Mouse (Mus musculus) hindbrain, embryonic 10.5 days (tissue): Measurements from ENCODE around the gene Nox4. TPM values are rescaled to one million over a fixed set of nuclear protein-coding genes. Genes with fewer than 3 reads are reported as not detected.

ENCODE experiments used
- DNase-seq: peaks from one replicate; pipeline ENCODE4 v3.0.0-alpha.2; 2017; ENCODE audit warnings: low spot score
- H3K27ac ChIP-seq: fragments of 300-500 bp; sonication (generic); 2 replicates; pipeline ENCODE4 v1.5.1; 2016; ENCODE audit warnings: mild to moderate bottlenecking, moderate library complexity
- H3K27me3 ChIP-seq: fragments of 300-500 bp; sonication (generic); 2 replicates; pipeline ENCODE4 v1.6.1; 2016; ENCODE audit warnings: mild to moderate bottlenecking; ENCODE audit not compliant: poor library complexity, insufficient read depth, severe bottlenecking
- H3K36me3 ChIP-seq: fragments of 300-500 bp; sonication (generic); 2 replicates; pipeline ENCODE4 v1.6.1; 2016; ENCODE audit warnings: mild to moderate bottlenecking, moderate library complexity
- H3K4me1 ChIP-seq: fragments of 300-500 bp; sonication (generic); replicated peaks from 2 replicates; pipeline ENCODE4 v1.6.1; 2016; ENCODE audit warnings: mild to moderate bottlenecking
- H3K4me3 ChIP-seq: fragments of 300-500 bp; sonication (generic); 2 replicates; pipeline ENCODE4 v1.5.1; 2016; ENCODE audit warnings: mild to moderate bottlenecking, moderate library complexity
- H3K9me3 ChIP-seq: fragments of 300-500 bp; sonication (generic); 2 replicates; pipeline ENCODE4 v1.6.1; 2016; ENCODE audit warnings: mild to moderate bottlenecking, moderate library complexity
- WGBS: fragments of 180-500 bp; shearing (Covaris S2); methylation state at CpG from one replicate; pipeline ENCODE4 v1.1.7; 2016; 5-methylcytosine and 5-hydroxymethylcytosine counted together
- polyA plus RNA-seq: library from polyadenylated mRNA; unstranded; fragments of >200 nt; fragmentation: Nextera tagmentation; extraction: Ambion mirVana; gene quantifications from 2 replicates; pipeline ENCODE4 v1.2.1, GENCODE M21; 2016

Gene Nox4
- 3.0 and 3.9 TPM in 2 replicates for polyA plus RNA-seq

DNA sequence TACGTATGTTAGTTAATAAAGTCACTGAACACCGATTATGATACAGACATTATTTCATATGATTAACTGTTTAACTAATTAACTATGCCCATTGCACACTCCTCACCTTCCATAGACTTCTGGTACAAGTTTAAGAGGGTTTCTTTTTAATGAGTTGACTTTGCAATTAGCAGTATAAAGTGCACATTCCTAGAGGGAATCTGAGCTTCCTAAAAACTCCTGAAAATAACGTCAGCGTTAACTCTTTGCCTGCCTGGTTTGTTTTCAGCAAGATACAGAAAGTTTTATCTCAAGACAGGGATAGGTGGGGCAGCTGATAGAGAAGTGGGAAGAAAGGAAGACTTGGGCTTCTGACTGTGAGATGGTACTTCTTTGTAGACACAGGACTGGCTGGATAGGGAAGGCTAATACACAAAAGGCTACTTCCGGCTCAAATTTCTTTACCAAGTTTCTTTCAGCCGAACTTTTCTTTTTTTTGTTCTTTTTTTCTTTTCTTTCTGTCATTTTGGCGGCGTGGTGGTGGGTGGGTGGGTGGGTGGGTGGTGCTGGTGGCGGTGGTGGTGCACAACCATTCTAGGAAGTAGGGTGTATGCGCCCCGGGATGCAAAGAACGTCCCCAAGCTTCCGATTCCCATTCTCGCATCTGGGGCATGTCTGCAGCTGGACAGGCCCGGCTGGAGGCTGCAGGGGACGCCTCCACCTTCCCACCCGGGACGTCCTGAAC is at the start of gene Nox4:
Nox4 (plus strand) TSS at position 241 of the 724 bp plus-strand sequence.
- WGBS, result 12% methylated on average over 18 of the region's 18 CpGs
- no peak for DNase-seq
- peaks cover 9% of the 10 kb centered on the region for H3K4me1 ChIP-seq
- H3K4me3 ChIP-seq, result peak within 1 kb of the TSS; percentile 64
- no peaks in the 10 kb centered on the region for H3K36me3 ChIP-seq
- H3K9me3 ChIP-seq, result no peaks in the 10 kb centered on the region
- H3K27me3 ChIP-seq, result no peaks in the 10 kb centered on the region
- peak within 1 kb of the TSS; percentile 97 for H3K27ac ChIP-seq

DNA sequence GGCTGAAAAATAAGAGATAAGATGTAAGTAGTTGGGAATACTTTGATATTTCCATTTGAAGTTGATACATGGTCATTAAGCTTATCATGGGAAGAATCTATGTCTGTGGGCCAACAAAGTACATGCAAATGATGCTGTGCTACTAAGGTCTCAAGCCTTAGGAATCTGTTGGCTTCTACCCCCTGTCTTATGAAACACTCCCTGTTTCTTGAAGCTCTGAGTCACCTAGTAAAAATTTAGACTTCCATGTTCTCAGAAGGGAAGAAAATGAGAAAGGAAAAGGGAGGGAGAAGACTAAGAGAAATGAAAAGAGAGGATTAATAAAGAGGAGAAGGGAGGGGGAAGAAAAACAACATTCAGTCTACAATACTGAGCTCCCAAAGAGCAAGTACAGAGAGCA is 41.1 kb upstream of the Nox4 start:
- no peak for DNase-seq
- Histone ChIP-seq H3K4me1 (no peaks in the 10 kb centered on the region), H3K36me3 (no peaks in the 10 kb centered on the region), H3K9me3 (no peaks in the 10 kb centered on the region), H3K4me3 (no peak overlapping the region), H3K27me3 (no peaks in the 10 kb centered on the region), H3K27ac (no peak overlapping the region)

DNA sequence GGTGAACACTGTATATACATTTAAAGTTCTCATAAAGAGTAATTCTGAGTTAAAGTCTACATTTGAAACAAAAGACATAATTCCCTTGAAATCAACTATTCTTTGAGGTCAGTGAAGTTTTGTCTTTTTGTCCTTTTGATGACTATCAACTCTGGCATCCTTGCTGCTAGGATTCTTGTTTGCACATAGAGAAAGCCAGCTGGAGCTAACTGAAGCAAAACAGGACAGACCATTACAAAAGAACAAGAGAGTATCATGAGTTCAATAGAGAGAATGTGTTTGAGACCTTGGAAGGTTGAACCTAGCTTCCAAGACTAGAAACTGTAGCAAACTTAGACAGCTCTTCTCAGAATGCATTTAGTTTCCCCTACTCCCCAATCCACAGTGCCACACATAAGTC is 24.2 kb upstream of the Nox4 start:
- H3K4me3 ChIP-seq, result no peak overlapping the region
- no peak for DNase-seq
- no peaks in the 10 kb centered on the region for H3K4me1 ChIP-seq
- H3K27ac ChIP-seq, result no peak overlapping the region
- no peaks in the 10 kb centered on the region for H3K9me3 ChIP-seq
- H3K36me3 ChIP-seq, result no peaks in the 10 kb centered on the region
- H3K27me3 ChIP-seq, result no peaks in the 10 kb centered on the region

DNA sequence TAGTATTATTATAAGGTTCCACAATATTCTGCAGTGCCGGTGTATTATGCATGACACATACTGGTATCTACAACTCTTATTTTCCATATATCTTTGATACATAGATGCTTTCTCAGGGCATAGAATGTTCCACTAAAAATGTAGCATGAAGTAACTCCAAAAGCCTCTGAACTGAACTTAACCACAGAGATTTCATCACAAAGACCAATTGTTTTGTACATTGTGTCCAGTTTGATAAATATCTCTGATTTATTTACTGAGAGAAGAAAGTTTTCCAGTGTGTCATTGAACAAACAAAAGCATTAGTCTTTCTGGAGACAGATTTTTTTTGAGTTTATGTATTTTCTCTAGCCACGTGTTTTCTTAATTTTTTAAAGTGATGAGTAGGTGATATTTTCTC is 23.1 kb upstream of the Nox4 start:
- Histone ChIP-seq H3K27me3 (no peaks in the 10 kb centered on the region), H3K36me3 (no peaks in the 10 kb centered on the region), H3K27ac (no peak overlapping the region), H3K9me3 (no peaks in the 10 kb centered on the region), H3K4me1 (no peaks in the 10 kb centered on the region), H3K4me3 (no peak overlapping the region)
- WGBS, result 83% methylated on average over 2 of the region's 2 CpGs
- DNase-seq, result no peak

DNA sequence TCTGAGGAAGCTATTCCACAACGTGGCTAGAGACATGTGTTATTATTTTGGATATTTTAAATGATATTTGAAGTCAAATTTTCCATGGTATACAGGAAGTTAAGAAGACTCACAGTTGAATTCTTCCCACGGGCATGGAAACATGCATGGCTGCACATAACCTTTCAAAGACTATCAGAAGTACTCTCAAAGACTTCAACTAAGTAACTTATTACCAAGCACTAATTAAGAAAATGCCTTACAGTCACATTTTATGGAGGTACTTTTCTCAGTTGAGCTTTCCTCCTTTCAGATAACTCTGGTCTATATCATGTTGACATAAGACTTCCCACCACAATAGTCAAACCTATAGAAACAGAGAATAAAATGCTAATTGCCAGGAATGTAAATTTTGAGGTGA is 20.3 kb upstream of the Nox4 start:
- Histone ChIP-seq H3K4me3 (no peak overlapping the region), H3K27me3 (no peaks in the 10 kb centered on the region), H3K27ac (no peak overlapping the region), H3K4me1 (no peaks in the 10 kb centered on the region), H3K36me3 (no peaks in the 10 kb centered on the region), H3K9me3 (no peaks in the 10 kb centered on the region)
- DNase-seq, result no peak
- WGBS, result 59% methylated on average over 2 of the region's 2 CpGs

DNA sequence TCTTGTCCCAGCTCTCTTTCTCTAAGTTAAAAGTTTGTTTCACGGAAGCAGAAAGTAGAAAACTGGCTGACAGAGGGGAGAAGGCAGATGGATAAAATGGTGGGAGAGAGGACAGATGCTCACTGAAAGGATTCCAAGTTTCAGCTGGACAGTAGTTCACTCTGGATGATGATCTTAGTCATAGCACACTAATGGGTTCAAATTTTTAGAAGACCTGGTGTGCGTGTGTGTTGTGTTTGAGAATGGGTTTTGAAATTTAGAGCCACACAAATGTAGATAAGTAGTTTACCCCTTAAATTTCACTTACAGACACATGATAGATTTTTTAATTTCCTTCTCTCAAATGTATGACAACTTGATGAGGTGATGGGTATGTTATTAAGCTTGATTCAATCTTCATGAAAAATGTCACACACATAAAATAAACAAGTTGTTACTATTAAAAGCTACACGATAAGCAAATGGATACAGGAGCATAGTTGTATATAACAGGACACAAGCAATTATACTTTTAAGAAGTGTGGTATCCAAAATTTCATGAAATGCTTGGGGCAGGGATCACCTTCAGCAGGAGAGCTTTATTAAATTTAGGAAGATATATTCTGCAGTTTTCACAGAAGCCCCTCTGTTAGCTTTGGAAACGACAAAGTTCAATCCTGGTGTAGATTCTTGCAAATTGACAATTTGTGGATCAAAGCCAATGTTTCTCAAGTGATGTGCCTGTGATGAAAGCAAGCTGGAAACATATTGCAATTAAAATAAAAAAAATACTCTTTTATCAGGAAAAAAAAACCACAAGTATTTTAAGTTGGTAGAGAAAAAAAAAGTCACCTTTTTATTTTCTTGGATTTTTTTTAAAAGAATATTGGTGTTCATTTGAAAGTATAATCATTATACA is 18.6 kb upstream of the Nox4 start:
- Histone ChIP-seq H3K9me3 (no peaks in the 10 kb centered on the region), H3K36me3 (no peaks in the 10 kb centered on the region), H3K4me1 (no peaks in the 10 kb centered on the region), H3K27ac (no peak overlapping the region), H3K4me3 (no peak overlapping the region), H3K27me3 (no peaks in the 10 kb centered on the region)
- DNase-seq, result no peak
- WGBS, result 89% methylated on average over 4 of the region's 4 CpGs

DNA sequence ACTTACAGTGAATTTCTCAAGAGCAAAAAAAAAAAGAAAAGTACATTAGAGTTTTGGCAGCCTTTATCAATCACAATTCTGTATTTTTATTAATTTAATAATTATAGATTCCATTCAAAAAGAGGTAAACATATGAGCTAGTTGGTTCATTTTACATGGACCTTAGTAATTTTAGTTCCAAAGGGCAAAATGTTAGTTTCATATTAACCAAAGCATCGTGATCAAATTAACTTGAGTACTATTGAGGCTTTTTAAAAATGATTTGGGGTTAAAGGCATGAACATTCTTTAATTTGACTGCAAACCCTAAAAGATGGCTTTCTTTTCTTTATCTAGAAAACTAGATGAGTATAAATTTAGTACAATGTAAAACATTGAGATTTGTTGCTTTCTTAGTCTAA is 16.4 kb upstream of the Nox4 start:
- H3K4me3 ChIP-seq, result no peak overlapping the region
- H3K27me3 ChIP-seq, result no peaks in the 10 kb centered on the region
- H3K4me1 ChIP-seq, result no peaks in the 10 kb centered on the region
- H3K27ac ChIP-seq, result no peak overlapping the region
- H3K9me3 ChIP-seq, result no peaks in the 10 kb centered on the region
- no peak for DNase-seq
- WGBS, result 90% methylated on average over 1 of the region's 1 CpGs
- H3K36me3 ChIP-seq, result no peaks in the 10 kb centered on the region

DNA sequence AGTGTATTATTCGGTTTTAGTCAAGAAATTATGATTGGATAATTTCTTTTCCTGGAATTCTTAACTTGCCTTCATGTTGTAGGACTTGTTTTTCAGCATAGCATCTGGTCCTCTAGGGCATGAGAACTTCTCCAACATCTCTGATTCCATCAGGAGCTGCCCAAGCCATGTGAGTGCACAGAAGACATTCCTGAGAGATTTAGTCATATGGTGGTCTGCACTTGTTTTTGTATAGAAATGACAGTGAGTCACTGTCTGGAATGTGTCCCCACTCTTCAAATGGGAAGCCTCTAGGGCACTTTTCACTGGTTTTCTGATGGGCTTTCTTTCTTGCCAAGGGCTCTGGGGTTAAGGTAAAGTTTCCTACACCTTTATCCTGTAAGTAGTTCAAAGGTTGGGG is 4.8 kb upstream of the Nox4 start:
- 83% methylated on average over 1 of the region's 1 CpGs for WGBS
- H3K4me1 ChIP-seq, result 0 out of 2 replicates have a peak, but pooled peaks cover 3% of the 10 kb centered on the region
- no peaks in the 10 kb centered on the region for H3K9me3 ChIP-seq
- no peaks in the 10 kb centered on the region for H3K36me3 ChIP-seq
- DNase-seq, result no peak
- H3K27ac ChIP-seq, result no peak overlapping the region
- H3K4me3 ChIP-seq, result no peak overlapping the region
- no peaks in the 10 kb centered on the region for H3K27me3 ChIP-seq

DNA sequence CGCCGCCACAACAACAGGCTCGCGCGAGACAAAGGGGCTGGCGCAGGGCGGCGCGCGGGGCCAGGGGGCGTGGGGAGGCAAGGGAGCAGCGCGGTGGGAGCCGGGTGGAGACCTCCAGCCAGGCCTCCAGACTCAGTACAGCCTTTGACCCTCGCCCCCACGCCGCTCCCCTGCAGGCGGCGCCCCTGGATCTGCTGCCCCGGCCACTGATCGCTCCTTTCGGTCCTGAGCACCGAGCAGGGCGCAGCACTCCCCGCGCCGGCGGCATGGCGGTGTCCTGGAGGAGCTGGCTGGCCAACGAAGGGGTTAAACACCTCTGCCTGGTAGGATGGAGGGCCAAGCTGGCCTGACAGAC is 661 bp downstream of the Nox4 start:
- H3K4me3 ChIP-seq, result peak overlapping the region; percentile 64
- H3K27me3 ChIP-seq, result no peaks in the 10 kb centered on the region
- H3K36me3 ChIP-seq, result no peaks in the 10 kb centered on the region
- H3K9me3 ChIP-seq, result no peaks in the 10 kb centered on the region
- DNase-seq, result peak; percentile 79
- peaks cover 9% of the 10 kb centered on the region for H3K4me1 ChIP-seq
- H3K27ac ChIP-seq, result peak overlapping the region; percentile 97
- WGBS, result under 1% methylated on average over 30 of the region's 30 CpGs

DNA sequence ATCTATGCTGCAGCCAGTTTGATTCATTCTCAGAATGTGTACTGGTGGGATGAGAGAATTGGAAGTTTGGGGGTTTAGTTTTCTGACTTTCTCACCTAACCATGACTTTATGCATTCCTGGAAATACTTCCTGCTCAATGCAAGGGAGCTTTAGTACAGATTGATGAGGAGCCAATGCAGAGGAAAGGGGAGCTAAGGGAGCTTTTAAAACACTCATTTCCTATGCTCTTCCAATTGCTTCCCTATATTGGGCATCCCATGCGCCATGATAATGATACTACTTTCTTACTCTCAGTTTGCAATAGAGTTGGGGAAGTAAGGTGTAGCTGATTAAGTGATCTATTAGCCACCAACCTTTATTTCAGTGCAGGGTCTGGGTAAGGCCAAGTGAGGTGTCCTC is 1.0 kb downstream of the Nox4 start:
- no peak for DNase-seq
- no peaks in the 10 kb centered on the region for H3K27me3 ChIP-seq
- peak overlapping the region; percentile 64 for H3K4me3 ChIP-seq
- no peaks in the 10 kb centered on the region for H3K9me3 ChIP-seq
- H3K36me3 ChIP-seq, result no peaks in the 10 kb centered on the region
- WGBS, result 56% methylated on average over 1 of the region's 1 CpGs
- peaks cover 9% of the 10 kb centered on the region for H3K4me1 ChIP-seq
- peak overlapping the region; percentile 97 for H3K27ac ChIP-seq

DNA sequence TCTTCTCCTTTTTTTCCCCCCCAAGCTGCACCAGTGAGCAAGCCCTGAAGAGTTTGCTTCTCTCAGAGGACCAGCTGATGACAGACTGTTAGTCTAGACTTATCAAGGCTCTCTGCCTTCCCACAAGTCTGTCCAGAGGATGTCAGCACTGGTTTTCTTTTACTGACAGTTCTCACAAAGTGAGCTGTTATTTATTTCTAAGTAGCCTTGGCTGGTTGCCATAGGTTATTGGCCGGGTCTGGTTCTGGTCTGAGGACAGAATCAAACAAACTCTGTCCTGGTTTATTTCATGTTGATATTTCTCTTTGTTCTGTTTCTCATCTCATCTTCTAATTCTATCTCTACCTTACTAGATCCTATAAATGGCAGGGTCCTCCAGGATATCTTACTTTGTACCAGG is 2.0 kb downstream of the Nox4 start:
- no peaks in the 10 kb centered on the region for H3K9me3 ChIP-seq
- no peaks in the 10 kb centered on the region for H3K27me3 ChIP-seq
- DNase-seq, result no peak
- H3K4me3 ChIP-seq, result no peak overlapping the region
- 90% methylated on average over 1 of the region's 1 CpGs for WGBS
- peaks cover 9% of the 10 kb centered on the region for H3K4me1 ChIP-seq
- H3K36me3 ChIP-seq, result no peaks in the 10 kb centered on the region
- no peak overlapping the region for H3K27ac ChIP-seq

DNA sequence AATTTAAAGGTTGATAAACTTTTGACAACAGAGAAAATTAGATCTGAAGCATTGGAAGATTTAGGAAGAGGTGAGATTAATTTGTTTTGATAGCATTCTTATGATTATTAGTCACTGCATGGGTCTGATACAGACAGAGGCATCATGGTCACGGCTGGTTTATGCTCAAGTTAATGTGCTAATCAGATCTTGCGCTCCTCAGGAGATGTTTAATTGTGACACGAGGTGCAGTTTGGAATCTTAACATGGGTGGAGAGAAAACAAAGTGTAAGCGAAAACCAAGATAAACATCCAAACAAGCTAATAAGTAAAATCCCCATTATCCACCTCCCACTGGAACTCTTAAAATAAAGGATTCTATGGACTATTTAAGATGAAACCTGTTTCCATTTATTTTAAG is 6.2 kb downstream of the Nox4 start:
- Histone ChIP-seq H3K4me3 (no peak overlapping the region), H3K36me3 (no peaks in the 10 kb centered on the region), H3K27me3 (no peaks in the 10 kb centered on the region), H3K27ac (no peak overlapping the region), H3K9me3 (no peaks in the 10 kb centered on the region), H3K4me1 (peaks cover 2% of the 10 kb centered on the region)
- 78% methylated on average over 4 of the region's 4 CpGs for WGBS
- no peak for DNase-seq

DNA sequence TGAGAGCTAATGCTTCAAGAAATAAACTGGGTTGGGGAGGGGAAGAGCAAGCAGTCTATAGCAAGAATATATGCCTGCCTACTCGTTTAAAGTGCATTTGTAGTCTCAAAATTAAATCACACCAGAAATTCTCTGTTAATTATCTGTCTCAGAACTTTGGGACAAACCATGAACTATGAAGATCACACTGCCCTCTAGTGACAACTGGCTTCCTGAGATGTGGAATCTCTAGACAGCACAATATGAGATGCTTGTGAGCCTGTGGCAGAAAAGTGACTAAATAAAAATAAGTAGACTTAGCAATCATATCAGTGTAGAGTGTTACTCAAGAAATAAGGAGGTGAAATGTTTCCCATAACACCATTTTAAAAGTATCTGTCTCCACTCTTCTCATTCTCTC is 31.3 kb downstream of the Nox4 start:
- H3K27ac ChIP-seq, result no peak overlapping the region
- H3K4me1 ChIP-seq, result no peaks in the 10 kb centered on the region
- no peaks in the 10 kb centered on the region for H3K9me3 ChIP-seq
- peak; percentile 6 for DNase-seq
- no peaks in the 10 kb centered on the region for H3K36me3 ChIP-seq
- no peak overlapping the region for H3K4me3 ChIP-seq
- no peaks in the 10 kb centered on the region for H3K27me3 ChIP-seq
- 20% methylated on average over 1 of the region's 1 CpGs for WGBS
